In the genomic region with DNA sequence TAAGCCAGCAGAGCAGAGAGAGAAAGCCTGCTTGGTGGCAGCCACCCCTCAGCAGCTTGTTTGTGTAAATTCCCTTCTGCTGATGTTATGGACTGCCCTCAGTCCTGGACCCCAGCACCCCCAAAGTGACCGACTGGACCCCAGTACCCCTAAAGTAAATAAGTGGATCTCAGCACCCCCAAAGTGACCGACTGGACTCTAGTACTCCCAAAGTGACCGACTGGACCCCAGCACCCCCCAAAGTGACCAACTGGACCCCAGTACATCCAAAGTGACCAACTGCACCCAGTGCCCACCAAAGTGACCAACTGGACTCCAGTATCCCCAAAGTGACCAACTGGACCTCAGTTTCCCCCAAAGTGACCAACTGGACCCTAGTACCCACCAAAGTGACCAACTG, we compare ENCODE assay signal across 23 mouse cellular contexts.
A peak's percentile ranks its signal among the peaks of the same experiment; 100 is the strongest.
DNase-seq lines count a peak whose midpoint lies in the region; ATAC-seq and TF ChIP-seq lines count a peak whose summit lies in the region.
"Had no signal": no experiment of that assay in that cellular context is flagged by ENCODE, and none has a peak within 500 bp of the region (broad histone marks: within the 10 kb centered on the region; RNA-seq: fewer than 3 reads in every experiment).

No protein-coding gene starts in this region.

- H3K27ac ChIP-seq in gastrocnemius, adult 2 months = peak overlapping the region; percentile 76
- 0 out of 2 replicates have a peak overlapping the region, but pooled peaks have one; percentile 28 for H3K27ac ChIP-seq in midbrain, embryonic 10.5 days (replicated peaks)
- no peak overlapping the region for H3K27ac ChIP-seq in midbrain, embryonic 13.5 days
- peak overlapping the region; percentile 17; the same call in 1 of the 2 replicates for H3K27ac ChIP-seq in limb, embryonic 10.5 days
- 0 out of 2 replicates have a peak overlapping the region, but pooled peaks have one; percentile 3 for H3K27ac ChIP-seq in stomach, postnatal 0 days (replicated peaks)
- no peak overlapping the region for H3K27ac ChIP-seq in kidney, embryonic 15.5 days
- H3K27ac ChIP-seq: forebrain, embryonic 15.5 days; hindbrain, embryonic 15.5 days; liver, embryonic 15.5 days; midbrain, embryonic 12.5 days had no signal

- H3K4me1 ChIP-seq in midbrain, embryonic 10.5 days = peaks cover 34% of the 10 kb centered on the region
- H3K4me1 ChIP-seq in midbrain, embryonic 13.5 days (replicated peaks) = no peaks in the 10 kb centered on the region
- H3K4me1 ChIP-seq in limb, embryonic 10.5 days = peaks cover 43% of the 10 kb centered on the region
- H3K4me1 ChIP-seq in stomach, postnatal 0 days (replicated peaks; ENCODE audit: control insufficient read depth, insufficient read depth) = peaks cover 18% of the 10 kb centered on the region
- H3K4me1 ChIP-seq in kidney, embryonic 15.5 days = peaks cover 68% of the 10 kb centered on the region
- H3K4me1 ChIP-seq: forebrain, embryonic 15.5 days; liver, embryonic 15.5 days; midbrain, embryonic 12.5 days had no signal

- TF ChIP-seq CTCF in gastrocnemius, adult 2 months (IDR thresholded peaks at IDR 0.05) = no peak
- no peak for TF ChIP-seq CTCF in stomach, postnatal 0 days (IDR thresholded peaks at IDR 0.05; ENCODE audit: low read depth)

- WGBS in midbrain, embryonic 10.5 days = 92% methylated on average over 3 of the region's 3 CpGs
- 98% methylated on average over 3 of the region's 3 CpGs for WGBS in midbrain, embryonic 13.5 days
- WGBS in limb, embryonic 10.5 days = 97% methylated on average over 3 of the region's 3 CpGs
- 96% methylated on average over 3 of the region's 3 CpGs for WGBS in stomach, postnatal 0 days
- WGBS in kidney, embryonic 15.5 days = 99% methylated on average over 3 of the region's 3 CpGs

- H3K9me3 ChIP-seq in midbrain, embryonic 10.5 days (replicated peaks) = no peaks in the 10 kb centered on the region
- no peaks in the 10 kb centered on the region for H3K9me3 ChIP-seq in midbrain, embryonic 13.5 days
- H3K9me3 ChIP-seq in limb, embryonic 10.5 days (replicated peaks) = no peaks in the 10 kb centered on the region
- H3K9me3 ChIP-seq in stomach, postnatal 0 days (ENCODE audit: control insufficient read depth, low read length) = no peaks in the 10 kb centered on the region
- no peaks in the 10 kb centered on the region for H3K9me3 ChIP-seq in kidney, embryonic 15.5 days (replicated peaks)
- H3K9me3 ChIP-seq: forebrain, embryonic 15.5 days; hindbrain, embryonic 15.5 days; liver, embryonic 15.5 days; midbrain, embryonic 12.5 days; neural tube, embryonic 13.5 days had no signal

- intact Hi-C loops in gastrocnemius, adult 2 months (cut with DNase I) = no loop called here

- H3K27me3 ChIP-seq in midbrain, embryonic 10.5 days (ENCODE audit: low read depth, poor library complexity, severe bottlenecking) = no peaks in the 10 kb centered on the region
- H3K27me3 ChIP-seq in midbrain, embryonic 13.5 days = no peaks in the 10 kb centered on the region
- no peaks in the 10 kb centered on the region for H3K27me3 ChIP-seq in limb, embryonic 10.5 days (ENCODE audit: low read depth, poor library complexity, severe bottlenecking)
- no peaks in the 10 kb centered on the region for H3K27me3 ChIP-seq in stomach, postnatal 0 days (ENCODE audit: control insufficient read depth, insufficient read depth, low read length)
- H3K27me3 ChIP-seq in kidney, embryonic 15.5 days = no peaks in the 10 kb centered on the region
- H3K27me3 ChIP-seq: forebrain, embryonic 15.5 days; hindbrain, embryonic 15.5 days; liver, embryonic 15.5 days; midbrain, embryonic 12.5 days; neural tube, embryonic 13.5 days had no signal

- TF ChIP-seq EP300 in stomach, postnatal 0 days (optimal IDR thresholded peaks at IDR 0.05) = no peak

- no peak overlapping the region for H3K4me2 ChIP-seq in midbrain, embryonic 13.5 days (replicated peaks)
- H3K4me2 ChIP-seq in stomach, postnatal 0 days (replicated peaks; ENCODE audit: low read depth) = no peak overlapping the region
- H3K4me2 ChIP-seq in kidney, embryonic 15.5 days = no peak overlapping the region
- H3K4me2 ChIP-seq: forebrain, embryonic 15.5 days; heart, embryonic 11.5 days; hindbrain, embryonic 15.5 days; liver, embryonic 15.5 days; midbrain, embryonic 12.5 days; neural tube, embryonic 13.5 days had no signal

- H3K4me3 ChIP-seq in gastrocnemius, adult 2 months = no peak overlapping the region
- H3K4me3 ChIP-seq in midbrain, embryonic 10.5 days = no peak overlapping the region
- no peak overlapping the region for H3K4me3 ChIP-seq in midbrain, embryonic 13.5 days (replicated peaks)
- no peak overlapping the region for H3K4me3 ChIP-seq in limb, embryonic 10.5 days
- H3K4me3 ChIP-seq in stomach, postnatal 0 days (ENCODE audit: low read depth, low read length) = no peak overlapping the region
- H3K4me3 ChIP-seq in kidney, embryonic 15.5 days (replicated peaks) = no peak overlapping the region
- H3K4me3 ChIP-seq: forebrain, embryonic 15.5 days; hindbrain, embryonic 15.5 days; liver, embryonic 15.5 days; midbrain, embryonic 12.5 days; neural tube, embryonic 13.5 days had no signal

- no peaks in the 10 kb centered on the region for H3K36me3 ChIP-seq in midbrain, embryonic 10.5 days
- no peaks in the 10 kb centered on the region for H3K36me3 ChIP-seq in midbrain, embryonic 13.5 days
- H3K36me3 ChIP-seq in limb, embryonic 10.5 days = no peaks in the 10 kb centered on the region
- no peaks in the 10 kb centered on the region for H3K36me3 ChIP-seq in stomach, postnatal 0 days (ENCODE audit: control insufficient read depth, insufficient read depth, low read length)
- H3K36me3 ChIP-seq in kidney, embryonic 15.5 days = no peaks in the 10 kb centered on the region
- H3K36me3 ChIP-seq: forebrain, embryonic 15.5 days; hindbrain, embryonic 15.5 days; liver, embryonic 15.5 days; midbrain, embryonic 12.5 days; neural tube, embryonic 13.5 days had no signal

- DNase-seq in gastrocnemius, adult 2 months = no peak
- DNase-seq in gastrocnemius, postnatal 4 days (ENCODE audit: low spot score in 2 of 2) = no peak
- no peak for DNase-seq in midbrain, embryonic 10.5 days (ENCODE audit: low spot score)
- no peak for DNase-seq in limb, embryonic 10.5 days (ENCODE audit: low spot score)
- no peak for DNase-seq in stomach, postnatal 0 days (ENCODE audit: low spot score)
- DNase-seq: adrenal gland, postnatal 14 days; cerebellum, adult 18-20 months; gastrocnemius, postnatal 36 days; heart, postnatal 10 days; kidney, adult 11 months; kidney, postnatal 4 days; lung, postnatal 36 days; right cerebral cortex, postnatal 4 days; thymus, postnatal 25 days had no signal

- H3K9ac ChIP-seq in midbrain, embryonic 13.5 days (replicated peaks) = no peak overlapping the region
- H3K9ac ChIP-seq in stomach, postnatal 0 days (ENCODE audit: low read length) = no peak overlapping the region
- no peak overlapping the region for H3K9ac ChIP-seq in kidney, embryonic 15.5 days
- H3K9ac ChIP-seq: forebrain, embryonic 15.5 days; hindbrain, embryonic 15.5 days; liver, embryonic 15.5 days; midbrain, embryonic 12.5 days; neural tube, embryonic 13.5 days had no signal

- ATAC-seq in midbrain, embryonic 13.5 days = no peak
- no peak for ATAC-seq in stomach, postnatal 0 days (ENCODE audit: low FRiP score, low TSS enrichment)
- no peak for ATAC-seq in kidney, embryonic 15.5 days (replicated peaks; ENCODE audit: low FRiP score)
- no peak for ATAC-seq in erythroid progenitor cell, adult 5-6 weeks (replicated peaks; ENCODE audit: low FRiP score, poor library complexity, severe bottlenecking)
- ATAC-seq: forebrain, embryonic 15.5 days had no signal

Comparison
In these comparisons a context has a peak if more than half of its experiments do, and no peak if none do; other contexts are left out.
1. H3K27ac ChIP-seq: peak in gastrocnemius, adult 2 months (single experiment), midbrain, embryonic 10.5 days (single experiment), limb, embryonic 10.5 days (single experiment) and stomach, postnatal 0 days (single experiment); none in midbrain, embryonic 13.5 days (single experiment) and kidney, embryonic 15.5 days (single experiment).